Mouse (Mus musculus): ENCODE results near the gene Uts2.

DNA sequence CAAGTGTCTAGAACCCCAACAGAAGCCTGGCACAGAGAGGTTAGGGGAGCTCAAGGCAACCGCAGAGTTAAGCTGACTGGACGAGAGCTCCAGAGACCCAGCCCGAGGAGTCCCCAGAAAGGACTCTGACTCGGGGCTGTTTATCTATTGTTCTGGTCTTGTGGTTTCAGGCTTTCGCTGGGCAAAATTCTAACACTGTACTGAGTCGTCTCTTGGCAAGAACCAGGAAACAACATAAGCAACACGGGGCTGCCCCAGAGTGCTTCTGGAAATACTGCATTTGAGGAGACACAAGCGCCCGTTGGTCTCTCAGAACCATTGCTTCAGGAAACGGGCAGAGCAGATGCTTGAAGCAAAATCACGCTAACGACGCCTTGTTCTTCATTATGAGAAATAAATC, 4.5 kb downstream of the Uts2 start:
- TF ChIP-seq CTCF (IDR thresholded peaks at IDR 0.05; ENCODE audit: control insufficient read depth, insufficient read depth, insufficient read length) (no peak), USF1 (IDR thresholded peaks at IDR 0.05; ENCODE audit: low read depth) (no peak), MAX (IDR thresholded peaks at IDR 0.05) (no peak), MYOG (IDR thresholded peaks at IDR 0.05; ENCODE audit: control insufficient read depth, extremely low read depth, insufficient read length) (no peak), CEBPB (IDR thresholded peaks at IDR 0.05; ENCODE audit: low read depth) (no peak)
